Mouse (Mus musculus): ENCODE measurements around the gene Prkcq. TPM values are rescaled to one million over a fixed set of nuclear protein-coding genes. Genes with fewer than 3 reads are reported as not detected.

Gene Prkcq
- 6.5 and 7.3 TPM in 2 replicates for polyA plus RNA-seq (2012; rRNA removed)

GRCm38 (mm10) chr2:11171754-11172501, at the start of gene Prkcq:
Prkcq (plus strand) TSS chr2:11172108.

All from central nervous system, embryonic 18 days (tissue).